Mouse (Mus musculus) MEL (cell line): ENCODE data around the gene Pde10a. TPM values are rescaled to one million over a fixed set of nuclear protein-coding genes. Genes with fewer than 3 reads are reported as not detected.

Experiments used
- DNase-seq: peaks from one replicate; pipeline ENCODE4 v3.0.0; 2011; ENCODE audit warnings: low read depth, low spot score
- H3K27ac ChIP-seq: 2 replicates; pipeline ENCODE4 v1.5.1; 2012; ENCODE audit warnings: low read depth, mild to moderate bottlenecking, control low read depth, low read length, moderate library complexity; ENCODE audit not compliant: control insufficient read depth
- H3K27me3 ChIP-seq, 2 experiments: fragments of 150-350 bp in 1 of 2; sonication (generic) in 1 of 2; 2 replicates each; pipeline ENCODE4 v1.6.1; 2012; ENCODE audit warnings: low read length in 2 of 2, mild to moderate bottlenecking in 2 of 2, improper control_type of control experiment in 1 of 2, moderate library complexity in 1 of 2; ENCODE audit not compliant: insufficient read depth in 2 of 2, control insufficient read depth in 1 of 2
- H3K36me3 ChIP-seq, 2 experiments: 2 replicates each; pipeline ENCODE4 v1.6.1; 2012 to 2014; ENCODE audit warnings: low read length in 2 of 2, improper control_type of control experiment in 1 of 2, inconsistent platforms in 1 of 2, mild to moderate bottlenecking in 1 of 2; ENCODE audit not compliant: insufficient read depth in 2 of 2, control insufficient read depth in 1 of 2
- H3K4me1 ChIP-seq, 2 experiments: fragments of 150-350 bp in 1 of 2; sonication (generic) in 1 of 2; 2 replicates each; pipeline ENCODE4 v1.6.1; 2012; ENCODE audit warnings: low read length in 2 of 2, improper control_type of control experiment in 1 of 2, mild to moderate bottlenecking in 1 of 2; ENCODE audit not compliant: insufficient read depth in 2 of 2, control insufficient read depth in 1 of 2
- H3K4me3 ChIP-seq, 2 experiments: fragments of 150-350 bp in 1 of 2; sonication (generic) in 1 of 2; 2 replicates each; pipeline ENCODE4 v1.5.1; 2012; ENCODE audit warnings: low read depth in 2 of 2, low read length in 2 of 2, mild to moderate bottlenecking in 2 of 2, moderate library complexity in 2 of 2, control low read depth in 1 of 2, improper control_type of control experiment in 1 of 2; ENCODE audit not compliant: control insufficient read depth in 1 of 2, insufficient read depth in 1 of 2
- H3K79me2 ChIP-seq: 2 replicates; pipeline ENCODE4 v1.6.1; 2012; ENCODE audit warnings: mild to moderate bottlenecking, low read length, moderate library complexity; ENCODE audit not compliant: control insufficient read depth, poor library complexity, insufficient read depth
- H3K9ac ChIP-seq: 2 replicates; pipeline ENCODE4 v1.6.1; 2012; ENCODE audit warnings: low read depth, mild to moderate bottlenecking, control low read depth, low read length, moderate library complexity; ENCODE audit not compliant: control insufficient read depth, poor library complexity, severe bottlenecking
- H3K9me3 ChIP-seq: fragments of 150-350 bp; sonication (generic); replicated peaks from 2 replicates; pipeline ENCODE4 v1.6.1; 2012; ENCODE audit warnings: mild to moderate bottlenecking, low read length, improper control_type of control experiment, moderate library complexity; ENCODE audit not compliant: insufficient read depth
- BHLHE40 ChIP-seq: IDR thresholded peaks from 2 replicates; pipeline ENCODE4 v1.6.1; 2012; ENCODE audit warnings: low read depth, mild to moderate bottlenecking, inconsistent platforms, low read length, improper control_type of control experiment, borderline replicate concordance
- CHD1 ChIP-seq: IDR thresholded peaks from 2 replicates; pipeline ENCODE4 v1.6.1; 2012; ENCODE audit warnings: low read depth, mild to moderate bottlenecking, inconsistent platforms, low read length, improper control_type of control experiment
- CTCF ChIP-seq, 3 experiments: IDR thresholded peaks in 2 of 3; conservative IDR thresholded peaks in 1 of 3; 2 replicates each; pipeline ENCODE4 v1.5.1; 2011 to 2012; ENCODE audit warnings: low read length in 3 of 3, low read depth in 2 of 3, mild to moderate bottlenecking in 2 of 3, improper control_type of control experiment in 1 of 3, inconsistent platforms in 1 of 3, mixed read lengths in 1 of 3, moderate library complexity in 1 of 3; ENCODE audit not compliant: control insufficient read depth in 1 of 3, insufficient read depth in 1 of 3, poor library complexity in 1 of 3, severe bottlenecking in 1 of 3
- GABPA ChIP-seq: IDR thresholded peaks from 2 replicates; pipeline ENCODE4 v1.6.1; 2012; ENCODE audit warnings: low read depth, mild to moderate bottlenecking, inconsistent platforms, low read length, improper control_type of control experiment, moderate library complexity
- GATA1 ChIP-seq: IDR thresholded peaks from 2 replicates; pipeline ENCODE4 v1.6.1; 2011; ENCODE audit warnings: low read depth, low read length, improper control_type of control experiment
- JUND ChIP-seq: IDR thresholded peaks from 2 replicates; pipeline ENCODE4 v1.6.1; 2011; ENCODE audit warnings: low read depth, mild to moderate bottlenecking, improper control_type of control experiment, low read length
- KAT2A ChIP-seq: conservative IDR thresholded peaks from 2 replicates; pipeline ENCODE4 v1.6.1; 2012; ENCODE audit warnings: low read depth, low read length, improper control_type of control experiment, inconsistent platforms
- MAX ChIP-seq: IDR thresholded peaks from 2 replicates; pipeline ENCODE4 v1.6.1; 2011; ENCODE audit warnings: low read length, improper control_type of control experiment
- MAZ ChIP-seq: IDR thresholded peaks from 2 replicates; pipeline ENCODE4 v1.6.1; 2012; ENCODE audit warnings: low read depth, mild to moderate bottlenecking, inconsistent platforms, low read length, improper control_type of control experiment
- MYB ChIP-seq: IDR thresholded peaks from 2 replicates; pipeline ENCODE4 v1.6.1; 2011; ENCODE audit warnings: mild to moderate bottlenecking, low read depth, low read length, improper control_type of control experiment
- MYC ChIP-seq: IDR thresholded peaks from 2 replicates; pipeline ENCODE4 v1.6.1; 2011; ENCODE audit warnings: low read depth, mild to moderate bottlenecking, low read length, improper control_type of control experiment, moderate library complexity
- POLR2AphosphoS2 ChIP-seq: IDR thresholded peaks from 2 replicates; pipeline ENCODE4 v1.6.1; 2011; ENCODE audit warnings: low read length, improper control_type of control experiment
- RAD21 ChIP-seq: IDR thresholded peaks from 2 replicates; pipeline ENCODE4 v1.6.1; 2011; ENCODE audit warnings: mild to moderate bottlenecking, low read depth, low read length, improper control_type of control experiment
- RCOR1 ChIP-seq: IDR thresholded peaks from 2 replicates; pipeline ENCODE4 v1.6.1; 2012; ENCODE audit warnings: low read depth, mild to moderate bottlenecking, inconsistent platforms, low read length, improper control_type of control experiment
- TAL1 ChIP-seq: IDR thresholded peaks from 2 replicates; pipeline ENCODE4 v1.6.1; 2012; ENCODE audit warnings: mild to moderate bottlenecking, inconsistent platforms, low read length, moderate library complexity, mixed read lengths
- TBP ChIP-seq: IDR thresholded peaks from 2 replicates; pipeline ENCODE4 v1.8.0; 2011; ENCODE audit warnings: low read depth, low read length, improper control_type of control experiment
- UBTF ChIP-seq: IDR thresholded peaks from 2 replicates; pipeline ENCODE4 v1.6.1; 2012; ENCODE audit warnings: low read depth, mild to moderate bottlenecking, inconsistent platforms, low read length, improper control_type of control experiment, moderate library complexity, borderline replicate concordance; ENCODE audit not compliant: insufficient read depth
- USF1 ChIP-seq: IDR thresholded peaks from 2 replicates; pipeline ENCODE4 v1.6.1; 2014; ENCODE audit warnings: low read depth, mild to moderate bottlenecking, inconsistent platforms, low read length, improper control_type of control experiment, moderate library complexity
- USF2 ChIP-seq, 2 experiments: IDR thresholded peaks; 2 replicates each; pipeline ENCODE4 v1.6.1; 2011 to 2012; ENCODE audit warnings: improper control_type of control experiment in 2 of 2, low read length in 2 of 2, borderline replicate concordance in 1 of 2, inconsistent platforms in 1 of 2, low read depth in 1 of 2, mild to moderate bottlenecking in 1 of 2; ENCODE audit not compliant: insufficient read depth in 1 of 2
- ZKSCAN1 ChIP-seq: IDR thresholded peaks from 2 replicates; pipeline ENCODE4 v1.6.1; 2012; ENCODE audit warnings: low read depth, mild to moderate bottlenecking, inconsistent platforms, low read length, improper control_type of control experiment, moderate library complexity
- ZMIZ1 ChIP-seq: IDR thresholded peaks from 2 replicates; pipeline ENCODE4 v1.6.1; 2012; ENCODE audit warnings: low read depth, mild to moderate bottlenecking, inconsistent platforms, low read length, improper control_type of control experiment, moderate library complexity
- ZNF384 ChIP-seq: IDR thresholded peaks from 2 replicates; pipeline ENCODE4 v1.6.1; 2012; ENCODE audit warnings: low read depth, mild to moderate bottlenecking, inconsistent platforms, low read length, improper control_type of control experiment
- polyA plus RNA-seq, 2 experiments: library from polyadenylated mRNA; stranded (reverse) in 1 of 2; unstranded in 1 of 2; fragments of >175 nt in 1 of 2; fragments of >200 nt in 1 of 2; gene quantifications; 2 replicates each; pipeline versions ENCODE4 v1.2.1 to v1.2.4; 2012; ENCODE audit warnings: low replicate concordance in 2 of 2, low read depth in 1 of 2; ENCODE audit not compliant: insufficient read length in 2 of 2, insufficient read depth in 1 of 2, missing spikeins in 1 of 2
- total RNA-seq: library from RNA; depleted of rRNA; stranded (reverse); fragments of 300-350 nt; gene quantifications from 2 replicates; pipeline ENCODE4 v1.2.3, GENCODE M21; 2012

The Pde10a gene
- total and polyA plus RNA-seq, 3 experiments, result 3.1 to 6.9 TPM; not detected in 1

GRCm38 (mm10) chr17:8605921-8606320 is 80.7 kb downstream of the Pde10a start:
- no peaks in the 10 kb centered on the region for H3K4me1 ChIP-seq
- no peak overlapping the region for H3K4me3 ChIP-seq
- TF ChIP-seq MYC (no peak), ZKSCAN1 (no peak), GATA1 (no peak), JUND (no peak), MAX (no peak), TBP (no peak), ZMIZ1 (no peak), GABPA (no peak), TAL1 (no peak), RCOR1 (no peak), ZNF384 (no peak), USF2 (IDR thresholded peaks at IDR 0.05; ENCODE audit: borderline replicate concordance in 1 of 2, insufficient read depth in 1 of 2, low read depth in 1 of 2, low read length in 2 of 2) (no peak), MAZ (no peak), USF1 (no peak), RAD21 (no peak)
- no peaks in the 10 kb centered on the region for H3K36me3 ChIP-seq
- H3K27ac ChIP-seq, result no peak overlapping the region
- H3K79me2 ChIP-seq, result no peaks in the 10 kb centered on the region
- H3K9me3 ChIP-seq, result no peaks in the 10 kb centered on the region
- no peak overlapping the region for H3K9ac ChIP-seq
- no peak for DNase-seq
- peaks cover 0 to 8% of the 10 kb centered on the region in 2 experiments for H3K27me3 ChIP-seq

- H3K9me3 ChIP-seq, result no peaks in the 10 kb centered on the region
- no peak for DNase-seq
- H3K36me3 ChIP-seq, result no peaks in the 10 kb centered on the region
- no peak overlapping the region for H3K9ac ChIP-seq
- no peaks in the 10 kb centered on the region for H3K4me1 ChIP-seq
- peaks cover 0 to 8% of the 10 kb centered on the region in 2 experiments for H3K27me3 ChIP-seq
- no peak overlapping the region for H3K27ac ChIP-seq
- TF ChIP-seq CHD1 (no peak), UBTF (no peak), BHLHE40 (no peak), RCOR1 (no peak), CTCF (IDR thresholded peaks at IDR 0.05 in 2 of 3, conservative IDR thresholded peaks at IDR 0.05 in 1 of 3; ENCODE audit: control insufficient read depth in 1 of 3, insufficient read depth in 1 of 3, low read depth in 2 of 3, low read length in 3 of 3, poor library complexity in 1 of 3, severe bottlenecking in 1 of 3) (no peak), POLR2AphosphoS2 (no peak), USF1 (no peak), MAX (no peak), ZMIZ1 (no peak), TBP (no peak), KAT2A (no peak), MYB (no peak)
- H3K4me3 ChIP-seq, result no peak overlapping the region
- H3K79me2 ChIP-seq, result no peaks in the 10 kb centered on the region
Measured at GRCm38 (mm10) chr17:8606695-8607094, 81.5 kb downstream of the Pde10a start.
